8 mouse cellular contexts compared by ENCODE assay signal in the genomic region with DNA sequence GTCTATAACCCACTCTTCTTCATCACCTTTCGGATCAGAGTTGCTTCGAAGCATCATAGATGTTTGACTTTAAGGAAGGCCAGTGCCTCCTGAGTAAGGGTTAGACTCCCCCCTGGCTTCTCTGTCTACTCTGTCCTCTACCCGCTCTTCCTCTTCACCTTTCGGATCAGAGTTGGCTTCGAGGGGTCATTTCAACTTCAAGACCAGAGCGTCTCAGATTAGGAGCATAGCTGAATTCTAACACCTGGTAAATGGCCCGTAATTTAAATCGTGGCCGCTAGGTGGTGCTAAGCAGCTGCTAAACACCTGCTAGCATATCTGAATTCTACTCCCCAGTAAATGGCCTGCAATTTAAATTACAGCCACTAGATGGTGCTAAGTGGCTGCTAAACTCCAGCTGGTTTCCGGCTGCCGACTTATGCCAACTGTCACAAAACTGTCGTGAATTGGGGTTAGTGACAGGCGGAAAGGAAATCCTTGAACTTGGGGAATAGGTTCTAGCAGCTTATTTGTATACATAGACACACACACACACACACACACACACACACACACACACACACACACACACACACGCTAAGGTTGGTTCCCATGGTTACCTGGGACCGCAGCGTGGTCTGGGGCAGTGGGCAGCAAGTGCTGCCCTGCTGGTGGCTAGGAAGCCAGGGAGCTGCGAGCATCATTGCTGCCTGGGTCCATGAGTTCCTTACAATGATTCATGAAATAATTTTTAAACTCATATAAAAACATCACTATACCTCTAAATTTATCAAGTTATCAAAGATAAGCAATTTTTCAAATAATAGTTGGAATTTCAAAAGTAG.
A peak's percentile ranks its signal among the peaks of the same experiment; 100 is the strongest.
DNase-seq lines count a peak whose midpoint lies in the region; ATAC-seq and TF ChIP-seq lines count a peak whose summit lies in the region.

No protein-coding gene starts in this region.

- TF ChIP-seq POLR2A in MEL (IDR thresholded peaks at IDR 0.05; ENCODE audit: control insufficient read depth in 1 of 2, insufficient read depth in 1 of 2, low read depth in 1 of 2, low read length in 2 of 2, poor library complexity in 1 of 2), result peak in 1 of 2 experiments; percentile 67; a peak in 2 of 4 replicates
- 0 out of 2 replicates have a peak, but pooled peaks have one; percentile 23 for TF ChIP-seq POLR2A in cerebellum, adult 2 months (IDR thresholded peaks at IDR 0.05; ENCODE audit: borderline replicate concordance, insufficient read depth, low read length)

- no peaks in the 10 kb centered on the region for H3K36me3 ChIP-seq in MEL (ENCODE audit: control insufficient read depth in 1 of 2, insufficient read depth in 2 of 2, low read length in 2 of 2)
- H3K36me3 ChIP-seq in forebrain, postnatal 0 days (ENCODE audit: insufficient read depth), result no peaks in the 10 kb centered on the region
- no peaks in the 10 kb centered on the region for H3K36me3 ChIP-seq in lung, embryonic 15.5 days

- H3K9me3 ChIP-seq in MEL (replicated peaks; ENCODE audit: insufficient read depth, low read length), result no peaks in the 10 kb centered on the region
- H3K9me3 ChIP-seq in forebrain, postnatal 0 days (ENCODE audit: low read length), result no peaks in the 10 kb centered on the region
- H3K9me3 ChIP-seq in lung, embryonic 15.5 days, result no peaks in the 10 kb centered on the region

- peak overlapping the region; percentile 53 to 64 for H3K4me3 ChIP-seq in MEL (ENCODE audit: control insufficient read depth in 1 of 2, insufficient read depth in 1 of 2, low read depth in 2 of 2, low read length in 2 of 2)
- peak overlapping the region; percentile 58 for H3K4me3 ChIP-seq in cerebellum, adult 2 months (replicated peaks; ENCODE audit: insufficient read depth, low read depth, low read length)
- peak overlapping the region; percentile 39 for H3K4me3 ChIP-seq in forebrain, postnatal 0 days (ENCODE audit: low read depth, low read length)
- H3K4me3 ChIP-seq in lung, embryonic 15.5 days, result peak overlapping the region; percentile 44

- peak; percentile 70 to 100 (median 91); a peak in 5 of 6 replicates for TF ChIP-seq CTCF in MEL (IDR thresholded peaks at IDR 0.05 in 2 of 3, conservative IDR thresholded peaks at IDR 0.05 in 1 of 3; ENCODE audit: control insufficient read depth in 1 of 3, insufficient read depth in 1 of 3, low read depth in 2 of 3, low read length in 3 of 3, poor library complexity in 1 of 3, severe bottlenecking in 1 of 3)
- TF ChIP-seq CTCF in cerebellum, adult 2 months (IDR thresholded peaks at IDR 0.05; ENCODE audit: borderline replicate concordance, insufficient read depth, low read depth, low read length), result peak; percentile 78
- TF ChIP-seq CTCF in forebrain, postnatal 0 days (IDR thresholded peaks at IDR 0.05; ENCODE audit: low read depth), result peak; percentile 97

- H3K27ac ChIP-seq in MEL (ENCODE audit: control insufficient read depth, low read depth, low read length), result no peak overlapping the region
- no peak overlapping the region for H3K27ac ChIP-seq in cerebellum, adult 2 months (ENCODE audit: insufficient read depth, low read length)
- no peak overlapping the region for H3K27ac ChIP-seq in forebrain, postnatal 0 days (ENCODE audit: low read depth, low read length)
- H3K27ac ChIP-seq in lung, embryonic 15.5 days, result no peak overlapping the region

- WGBS in cerebellum, adult 2 months, result 16% methylated on average over 17 of the region's 17 CpGs
- WGBS in forebrain, postnatal 0 days, result 19% methylated on average over 17 of the region's 17 CpGs
- WGBS in lung, embryonic 15.5 days, result 19% methylated on average over 17 of the region's 17 CpGs

- H3K79me2 ChIP-seq in MEL (ENCODE audit: control insufficient read depth, insufficient read depth, low read length, poor library complexity), result no peaks in the 10 kb centered on the region; the same call in 1 of the 2 replicates

- H3K9ac ChIP-seq in MEL (ENCODE audit: control insufficient read depth, low read depth, low read length, poor library complexity, severe bottlenecking), result peak overlapping the region; percentile 61
- H3K9ac ChIP-seq in forebrain, postnatal 0 days, result no peak overlapping the region
- peak overlapping the region; percentile 25; the same call in 1 of the 2 replicates for H3K9ac ChIP-seq in lung, embryonic 15.5 days

- peak overlapping the region; percentile 50 for H3K4me2 ChIP-seq in forebrain, postnatal 0 days (ENCODE audit: low read depth)
- peak overlapping the region; percentile 58 for H3K4me2 ChIP-seq in lung, embryonic 15.5 days

- H3K4me1 ChIP-seq in MEL (ENCODE audit: control insufficient read depth in 1 of 2, insufficient read depth in 2 of 2, low read length in 2 of 2), result no peaks in the 10 kb centered on the region
- no peaks in the 10 kb centered on the region for H3K4me1 ChIP-seq in cerebellum, adult 2 months (ENCODE audit: control insufficient read depth, insufficient read depth, low read length)
- no peaks in the 10 kb centered on the region for H3K4me1 ChIP-seq in forebrain, postnatal 0 days (ENCODE audit: insufficient read depth)
- H3K4me1 ChIP-seq in lung, embryonic 15.5 days, result no peaks in the 10 kb centered on the region

- peak in 1 of 2 experiments; percentile 54; a peak in 2 of 4 replicates for TF ChIP-seq EP300 in MEL (IDR thresholded peaks at IDR 0.05; ENCODE audit: low read depth in 1 of 2, low read length in 2 of 2)

- no peaks in the 10 kb centered on the region for H3K27me3 ChIP-seq in MEL (ENCODE audit: control insufficient read depth in 1 of 2, insufficient read depth in 2 of 2, low read length in 2 of 2)
- no peaks in the 10 kb centered on the region for H3K27me3 ChIP-seq in cerebellum, adult 2 months (ENCODE audit: control insufficient read depth, insufficient read depth, low read length)
- H3K27me3 ChIP-seq in forebrain, postnatal 0 days (ENCODE audit: insufficient read depth, low read length), result no peaks in the 10 kb centered on the region
- no peaks in the 10 kb centered on the region for H3K27me3 ChIP-seq in lung, embryonic 15.5 days

- peak; percentile 95 for ATAC-seq in forebrain, postnatal 0 days
- peak; percentile 79 for ATAC-seq in lung, embryonic 15.5 days (ENCODE audit: borderline replicate concordance, extremely low read depth, low FRiP score, low TSS enrichment)

- DNase-seq in MEL (ENCODE audit: low read depth, low spot score), result peak; percentile 98
- DNase-seq in cerebellum, adult 2 months, result peak; percentile 90 to 95
- peak; percentile 100 for DNase-seq in forebrain, postnatal 0 days
- peak; percentile 97 for DNase-seq in heart, postnatal 4 days
- peak; percentile 95 to 97 for DNase-seq in layer of hippocampus, adult 8-10 months (ENCODE audit: low spot score in 2 of 2)
- DNase-seq in ovary, adult 18-20 months (ENCODE audit: low spot score), result peak; percentile 86
- DNase-seq in thymus, postnatal 0 days (ENCODE audit: low spot score), result peak; percentile 99

- no peak; the same call in none of the 2 replicates for TF ChIP-seq RAD21 in MEL (IDR thresholded peaks at IDR 0.05; ENCODE audit: low read depth, low read length)

TF ChIP-seq in MEL, 35 proteins besides CTCF, POLR2A, EP300 and RAD21 (continues in another document):
- TF ChIP-seq UBTF (IDR thresholded peaks at IDR 0.05; ENCODE audit: borderline replicate concordance, insufficient read depth, low read depth, low read length), result no peak
- TF ChIP-seq RCOR1 (IDR thresholded peaks at IDR 0.05; ENCODE audit: low read depth, low read length), result no peak
- peak; percentile 62 for TF ChIP-seq MXI1 (IDR thresholded peaks at IDR 0.05; ENCODE audit: low read depth, low read length)
- no peak for TF ChIP-seq USF1 (IDR thresholded peaks at IDR 0.05; ENCODE audit: low read depth, low read length)
- TF ChIP-seq CHD2 (IDR thresholded peaks at IDR 0.05; ENCODE audit: low read length), result no peak
- TF ChIP-seq MYB (IDR thresholded peaks at IDR 0.05; ENCODE audit: low read depth, low read length), result 0 out of 2 replicates have a peak, but pooled peaks have one; percentile 47
- TF ChIP-seq MEF2A (IDR thresholded peaks at IDR 0.05; ENCODE audit: extremely low read depth, insufficient replicate concordance, low read depth, low read length, poor library complexity, severe bottlenecking), result no peak
- TF ChIP-seq BHLHE40 (IDR thresholded peaks at IDR 0.05; ENCODE audit: borderline replicate concordance, low read depth, low read length), result peak; percentile 53; the same call in 1 of the 2 replicates
- no peak for TF ChIP-seq ZKSCAN1 (IDR thresholded peaks at IDR 0.05; ENCODE audit: low read depth, low read length)
- TF ChIP-seq ZNF384 (IDR thresholded peaks at IDR 0.05; ENCODE audit: low read depth, low read length), result peak; percentile 67
- TF ChIP-seq GATA1 (IDR thresholded peaks at IDR 0.05; ENCODE audit: low read depth, low read length), result peak; percentile 34; the same call in 1 of the 2 replicates
- TF ChIP-seq NELFE (IDR thresholded peaks at IDR 0.05; ENCODE audit: low read depth, low read length), result peak; percentile 42; the same call in 1 of the 2 replicates
- TF ChIP-seq SIN3A (IDR thresholded peaks at IDR 0.05; ENCODE audit: low read length), result peak; percentile 93
- no peak for TF ChIP-seq POLR2AphosphoS5 (IDR thresholded peaks at IDR 0.05; ENCODE audit: borderline replicate concordance, low read depth, low read length)
- peak; percentile 84 for TF ChIP-seq HCFC1 (IDR thresholded peaks at IDR 0.05; ENCODE audit: low read depth, low read length)
- peak; percentile 58; the same call in 1 of the 2 replicates for TF ChIP-seq TBP (IDR thresholded peaks at IDR 0.05; ENCODE audit: low read depth, low read length)
- peak; percentile 99 for TF ChIP-seq ZC3H11A (IDR thresholded peaks at IDR 0.05; ENCODE audit: low read depth, low read length)
- TF ChIP-seq SMC3 (IDR thresholded peaks at IDR 0.05; ENCODE audit: low read depth, low read length), result peak; percentile 99
- peak; percentile 63; the same call in 1 of the 2 replicates for TF ChIP-seq JUND (IDR thresholded peaks at IDR 0.05; ENCODE audit: low read depth, low read length)
- peak; percentile 60; the same call in 1 of the 2 replicates for TF ChIP-seq TCF12 (IDR thresholded peaks at IDR 0.05; ENCODE audit: low read depth, low read length)
- TF ChIP-seq NRF1 (IDR thresholded peaks at IDR 0.05; ENCODE audit: insufficient read depth, low read depth, low read length, poor library complexity, severe bottlenecking), result no peak
- TF ChIP-seq MAFK (IDR thresholded peaks at IDR 0.05; ENCODE audit: borderline replicate concordance, low read depth, low read length), result no peak
- TF ChIP-seq USF2 (IDR thresholded peaks at IDR 0.05; ENCODE audit: borderline replicate concordance in 1 of 2, insufficient read depth in 1 of 2, low read depth in 1 of 2, low read length in 2 of 2), result no peak
- no peak; the same call in 1 of the 2 replicates for TF ChIP-seq MAX (IDR thresholded peaks at IDR 0.05; ENCODE audit: low read length)
- no peak for TF ChIP-seq POLR2AphosphoS2 (IDR thresholded peaks at IDR 0.05; ENCODE audit: low read length)
- peak; percentile 61; the same call in 1 of the 2 replicates for TF ChIP-seq KAT2A (conservative IDR thresholded peaks at IDR 0.05; ENCODE audit: low read depth, low read length)
- peak; percentile 81 for TF ChIP-seq ELF1 (IDR thresholded peaks at IDR 0.05; ENCODE audit: low read depth, low read length)
